Mouse (Mus musculus): Measurements from ENCODE around the gene Tmem230. TPM values are rescaled to one million over a fixed set of nuclear protein-coding genes. Genes with fewer than 3 reads are reported as not detected.
"Not testable (repeated sequence)": the region's sequence is repeated elsewhere in the genome, so short reads cannot be mapped to it uniquely, and the experiment has no call there.

Gene Tmem230
- 50.4 TPM in 2 replicates for polyA plus RNA-seq (2015; fragmentation: Nextera tagmentation; extraction: Ambion mirVana)

GRCm38 (mm10) chr2:132247539-132248313 is at the start of gene Tmem230:
Tmem230 (minus strand) TSS chr2:132247807.
- H3K4me1 ChIP-seq (replicated peaks): peaks cover 32% of the 10 kb centered on the region
- H3K9ac ChIP-seq: peak within 1 kb of the TSS; percentile 73
- H3K27ac ChIP-seq: peak within 1 kb of the TSS; percentile 85
- H3K27me3 ChIP-seq: no peaks in the 10 kb centered on the region
- no peaks in the 10 kb centered on the region for H3K9me3 ChIP-seq
- H3K36me3 ChIP-seq: peaks cover 17% of the 10 kb centered on the region
- H3K4me2 ChIP-seq: peak within 1 kb of the TSS; percentile 93
- peak within 1 kb of the TSS; percentile 60 for H3K4me3 ChIP-seq
- 5% methylated on average over 50 of the region's 50 CpGs for WGBS
- peak; percentile 94 for ATAC-seq (ENCODE audit: low FRiP score)

DNA sequence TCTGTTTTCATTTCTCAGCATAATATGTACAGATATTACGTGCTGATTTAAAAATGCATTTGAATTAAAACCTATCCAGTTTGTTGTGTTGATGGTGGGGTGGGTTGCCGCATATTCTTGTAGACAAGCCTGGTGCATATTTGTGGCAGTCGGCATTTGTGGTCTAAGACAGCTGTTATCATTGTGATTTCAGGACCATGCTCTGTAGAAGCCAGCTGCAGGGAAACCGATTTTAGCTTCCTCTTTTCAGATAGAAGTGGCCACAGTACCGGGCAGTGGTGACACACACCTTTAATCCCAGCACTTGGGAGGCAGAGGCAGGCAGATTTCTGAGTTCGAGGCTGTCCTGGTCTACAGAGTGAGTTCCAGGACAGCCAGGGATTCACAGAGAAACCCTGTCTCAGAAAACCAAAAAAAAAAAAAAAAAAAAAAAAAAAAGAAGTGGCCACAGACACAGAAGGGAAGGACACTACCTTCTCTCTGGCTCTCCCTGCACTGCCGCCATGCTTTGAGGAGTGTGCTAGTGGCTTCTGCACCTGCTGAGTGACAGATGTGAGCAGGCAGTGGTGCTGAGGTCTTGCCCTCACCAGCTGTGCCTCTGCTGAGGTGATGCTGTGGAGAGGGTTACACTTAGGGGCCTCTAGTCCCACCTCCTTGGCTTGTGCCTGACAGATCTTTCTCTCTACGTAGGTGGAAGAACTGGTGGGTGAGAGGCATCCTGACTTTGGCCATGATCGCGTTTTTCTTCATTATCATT is 46.3 kb upstream of the Tmem230 start:
- WGBS: 93% methylated on average over 10 of the region's 10 CpGs
- Histone ChIP-seq H3K27me3 (no peaks in the 10 kb centered on the region), H3K9ac (no peak overlapping the region), H3K36me3 (peaks cover 55% of the 10 kb centered on the region), H3K4me3 (no peak overlapping the region), H3K4me1 (replicated peaks) (peaks cover 27% of the 10 kb centered on the region), H3K9me3 (no peaks in the 10 kb centered on the region), H3K4me2 (no peak overlapping the region), H3K27ac (no peak overlapping the region)
- no peak for ATAC-seq (ENCODE audit: low FRiP score)

DNA sequence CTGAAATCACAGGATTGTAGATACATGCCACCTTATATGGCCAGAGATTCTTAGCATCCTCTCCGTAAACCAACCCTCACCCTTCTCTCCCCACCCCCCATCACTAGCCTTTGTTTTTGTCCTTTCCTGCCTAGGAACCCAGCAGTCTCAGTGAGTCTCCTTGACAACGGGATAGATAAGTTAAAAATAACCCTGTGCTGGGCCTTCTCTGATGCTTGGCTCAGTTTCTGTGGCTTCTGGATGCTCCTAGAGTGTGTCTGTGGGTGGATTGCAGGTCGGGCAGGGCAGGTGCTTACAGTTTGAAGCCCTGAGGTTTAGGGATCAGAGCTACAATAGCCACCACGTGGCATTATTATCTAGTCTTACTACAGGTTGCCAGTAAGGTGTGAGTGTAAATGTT is 44.5 kb upstream of the Tmem230 start:
- H3K4me3 ChIP-seq: no peak overlapping the region
- H3K4me1 ChIP-seq (replicated peaks): peaks cover 27% of the 10 kb centered on the region
- no peak overlapping the region for H3K4me2 ChIP-seq
- 24% methylated on average over 4 of the region's 4 CpGs for WGBS
- H3K27me3 ChIP-seq: no peaks in the 10 kb centered on the region
- H3K36me3 ChIP-seq: peaks cover 40% of the 10 kb centered on the region
- peak overlapping the region; percentile 32; the same call in 1 of the 2 replicates for H3K27ac ChIP-seq
- peak overlapping the region; percentile 35; the same call in 1 of the 2 replicates for H3K9ac ChIP-seq
- ATAC-seq (ENCODE audit: low FRiP score): peak; percentile 30; the same call in 1 of the 2 replicates
- no peaks in the 10 kb centered on the region for H3K9me3 ChIP-seq

- no peak overlapping the region for H3K4me2 ChIP-seq
- ATAC-seq (ENCODE audit: low FRiP score): no peak
- H3K27me3 ChIP-seq: no peaks in the 10 kb centered on the region
- H3K9ac ChIP-seq: no peak overlapping the region
- no peak overlapping the region for H3K27ac ChIP-seq
- H3K4me1 ChIP-seq (replicated peaks): peaks cover 27% of the 10 kb centered on the region
- 0 out of 2 replicates have a peak, but pooled peaks cover 4% of the 10 kb centered on the region for H3K9me3 ChIP-seq
- H3K4me3 ChIP-seq: no peak overlapping the region
- peaks cover 34% of the 10 kb centered on the region for H3K36me3 ChIP-seq
- 73% methylated on average over 3 of the region's 3 CpGs for WGBS
These were observed 43.7 kb upstream of the Tmem230 start for GRCm38 (mm10) chr2:132291265-132291664.

GRCm38 (mm10) chr2:132290808-132291207 is 43.2 kb upstream of the Tmem230 start:
- H3K27me3 ChIP-seq: no peaks in the 10 kb centered on the region
- H3K4me3 ChIP-seq: no peak overlapping the region
- H3K4me1 ChIP-seq (replicated peaks): peaks cover 27% of the 10 kb centered on the region
- WGBS: 72% methylated on average over 6 of the region's 6 CpGs
- H3K27ac ChIP-seq: no peak overlapping the region
- no peak overlapping the region for H3K9ac ChIP-seq
- H3K36me3 ChIP-seq: peaks cover 29% of the 10 kb centered on the region
- no peak for ATAC-seq (ENCODE audit: low FRiP score)
- 0 out of 2 replicates have a peak, but pooled peaks cover 4% of the 10 kb centered on the region for H3K9me3 ChIP-seq
- no peak overlapping the region for H3K4me2 ChIP-seq

DNA sequence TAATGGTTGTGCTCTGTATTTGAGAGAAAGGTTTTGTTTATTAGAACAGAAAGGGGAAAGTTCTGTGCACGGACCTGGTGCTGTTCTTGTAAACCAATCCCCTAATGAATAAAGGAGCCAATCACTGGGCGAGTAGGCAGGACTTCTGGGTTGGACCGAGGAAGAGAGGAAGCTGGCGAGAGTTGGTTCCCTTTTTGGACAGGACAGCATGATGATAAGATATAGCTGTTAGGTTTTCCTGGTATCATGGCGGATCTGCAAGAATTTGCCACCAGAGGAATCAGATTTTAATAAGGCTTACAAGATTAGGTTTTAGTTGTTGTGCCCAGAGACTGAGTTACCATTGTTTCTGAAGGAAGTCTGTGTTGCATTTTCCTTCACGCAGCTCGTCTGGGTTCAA is 41.6 kb upstream of the Tmem230 start:
- peaks cover 13% of the 10 kb centered on the region for H3K36me3 ChIP-seq
- H3K27ac ChIP-seq; H3K27me3 ChIP-seq; H3K4me3 ChIP-seq; H3K4me2 ChIP-seq; ATAC-seq (ENCODE audit: low FRiP score); H3K9me3 ChIP-seq; H3K9ac ChIP-seq: not testable (repeated sequence)
- 87% methylated on average over 5 of the region's 7 CpGs for WGBS
- H3K4me1 ChIP-seq (replicated peaks): peaks cover 29% of the 10 kb centered on the region

- ATAC-seq (ENCODE audit: low FRiP score): no peak
- Histone ChIP-seq H3K27me3 (no peaks in the 10 kb centered on the region), H3K9me3 (0 out of 2 replicates have a peak, but pooled peaks cover 4% of the 10 kb centered on the region), H3K4me1 (replicated peaks) (peaks cover 38% of the 10 kb centered on the region), H3K36me3 (peaks cover 2% of the 10 kb centered on the region; the same call in 1 of the 2 replicates), H3K4me3 (no peak overlapping the region), H3K27ac (no peak overlapping the region), H3K9ac (no peak overlapping the region), H3K4me2 (no peak overlapping the region)
- WGBS: 89% methylated on average over 9 of the region's 9 CpGs
These were observed 38.9 kb upstream of the Tmem230 start for GRCm38 (mm10) chr2:132286376-132287076.

GRCm38 (mm10) chr2:132285722-132286121 is 38.1 kb upstream of the Tmem230 start:
- H3K27me3 ChIP-seq; H3K4me2 ChIP-seq; H3K27ac ChIP-seq; H3K4me3 ChIP-seq; H3K9ac ChIP-seq; H3K36me3 ChIP-seq; H3K9me3 ChIP-seq; ATAC-seq (ENCODE audit: low FRiP score): not testable (repeated sequence)
- H3K4me1 ChIP-seq (replicated peaks): peaks cover 31% of the 10 kb centered on the region
- 97% methylated on average over 5 of the region's 5 CpGs for WGBS

DNA sequence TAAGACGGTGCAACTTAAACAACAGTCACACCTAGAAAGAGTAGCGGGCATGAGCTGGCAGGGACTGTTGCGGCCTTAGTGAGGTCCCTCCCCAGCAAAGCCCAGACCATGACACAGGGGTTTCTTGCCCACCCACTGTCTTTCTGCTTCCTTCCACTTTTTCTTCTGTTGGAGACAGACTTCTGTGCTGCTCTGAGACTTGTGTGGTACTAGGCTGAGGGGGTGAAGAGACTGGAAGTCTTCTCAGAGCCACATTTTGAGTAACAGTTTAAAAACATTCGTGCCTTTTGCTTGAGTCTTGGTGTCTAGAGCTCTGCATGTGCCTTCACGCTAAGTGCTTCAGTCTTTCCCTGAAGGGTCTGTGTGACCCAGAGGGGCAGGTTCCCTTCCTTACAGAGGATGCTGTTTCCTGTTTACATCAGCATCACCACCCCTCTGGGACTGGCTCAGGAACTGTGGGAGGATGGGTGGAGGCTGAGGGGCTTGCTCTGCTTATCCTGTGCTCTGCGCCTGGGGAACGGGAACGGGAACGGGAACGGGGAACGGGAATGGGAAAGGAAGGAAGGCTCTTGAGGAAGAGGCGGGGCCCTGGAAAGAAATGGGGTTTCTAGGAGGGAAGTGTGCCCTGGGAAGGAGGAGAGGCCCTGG is 37.0 kb upstream of the Tmem230 start:
- H3K9me3 ChIP-seq: 0 out of 2 replicates have a peak, but pooled peaks cover 4% of the 10 kb centered on the region
- peaks cover 35% of the 10 kb centered on the region for H3K4me1 ChIP-seq (replicated peaks)
- H3K9ac ChIP-seq: no peak overlapping the region
- peaks cover 8% of the 10 kb centered on the region for H3K36me3 ChIP-seq
- ATAC-seq (ENCODE audit: low FRiP score): peak; percentile 41; the same call in 1 of the 2 replicates
- no peak overlapping the region for H3K4me2 ChIP-seq
- no peaks in the 10 kb centered on the region for H3K27me3 ChIP-seq
- H3K4me3 ChIP-seq: no peak overlapping the region
- WGBS: 85% methylated on average over 12 of the region's 12 CpGs
- H3K27ac ChIP-seq: peak overlapping the region; percentile 48

- Histone ChIP-seq H3K36me3 (peaks cover 9% of the 10 kb centered on the region), H3K4me3 (no peak overlapping the region), H3K9ac (no peak overlapping the region), H3K27ac (peak overlapping the region; percentile 48; the same call in 1 of the 2 replicates), H3K9me3 (0 out of 2 replicates have a peak, but pooled peaks cover 4% of the 10 kb centered on the region), H3K4me2 (no peak overlapping the region), H3K4me1 (replicated peaks) (peaks cover 39% of the 10 kb centered on the region), H3K27me3 (no peaks in the 10 kb centered on the region)
- 52% methylated on average over 15 of the region's 15 CpGs for WGBS
- no peak for ATAC-seq (ENCODE audit: low FRiP score)
These were observed 35.8 kb upstream of the Tmem230 start for GRCm38 (mm10) chr2:132283236-132284070.
